Mouse (Mus musculus): ENCODE data around the gene Fam25c.

Gene Fam25c

DNA sequence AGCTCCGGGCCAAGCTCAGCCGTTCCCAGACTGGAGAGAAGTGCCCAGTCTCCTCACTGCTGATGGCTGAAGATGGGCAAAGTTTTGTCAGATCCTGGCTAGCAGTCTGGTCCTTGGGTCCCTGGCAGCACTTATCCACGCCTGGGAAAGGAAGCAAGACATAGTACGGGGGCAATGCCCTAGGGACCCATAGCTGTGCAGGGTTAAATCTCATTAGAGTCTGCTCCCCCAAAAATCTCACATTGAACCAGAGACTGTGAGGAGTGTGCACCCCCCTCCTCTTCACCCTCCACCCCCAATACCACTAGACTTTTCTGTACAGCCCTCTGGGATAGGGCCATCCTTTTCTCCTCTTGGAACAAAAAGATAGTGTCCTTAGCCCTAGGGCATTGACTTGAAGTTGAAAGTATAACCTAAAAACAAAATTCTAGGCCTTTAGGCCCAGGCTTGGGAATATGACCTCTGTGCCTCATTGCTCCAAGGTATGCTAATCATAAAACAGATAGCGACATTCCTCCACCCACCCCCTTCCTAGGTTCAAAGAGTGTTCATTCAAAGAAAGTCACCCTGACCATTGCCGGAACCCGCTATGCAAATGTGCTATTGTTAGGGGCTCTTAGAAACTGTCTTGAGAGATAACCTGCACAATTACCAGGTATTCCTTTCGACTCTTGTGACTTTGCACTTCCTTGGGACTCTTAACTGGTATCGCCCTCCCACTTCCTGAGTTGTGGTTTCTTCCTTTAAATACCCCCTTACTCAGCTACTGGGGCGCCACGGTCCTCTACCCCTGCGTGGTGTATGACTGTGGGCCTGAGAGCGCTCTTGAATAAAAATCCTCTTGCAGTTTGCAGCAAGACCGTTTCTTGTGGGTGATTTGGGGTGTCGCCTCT lies 9.3 kb upstream of the Fam25c start:
- in situ Hi-C loops (cut with MboI, MseI), result loop anchor here (5.0 kb wide), 1 partner anchor 38 kb away; no protein-coding TSS in a partner anchor

DNA sequence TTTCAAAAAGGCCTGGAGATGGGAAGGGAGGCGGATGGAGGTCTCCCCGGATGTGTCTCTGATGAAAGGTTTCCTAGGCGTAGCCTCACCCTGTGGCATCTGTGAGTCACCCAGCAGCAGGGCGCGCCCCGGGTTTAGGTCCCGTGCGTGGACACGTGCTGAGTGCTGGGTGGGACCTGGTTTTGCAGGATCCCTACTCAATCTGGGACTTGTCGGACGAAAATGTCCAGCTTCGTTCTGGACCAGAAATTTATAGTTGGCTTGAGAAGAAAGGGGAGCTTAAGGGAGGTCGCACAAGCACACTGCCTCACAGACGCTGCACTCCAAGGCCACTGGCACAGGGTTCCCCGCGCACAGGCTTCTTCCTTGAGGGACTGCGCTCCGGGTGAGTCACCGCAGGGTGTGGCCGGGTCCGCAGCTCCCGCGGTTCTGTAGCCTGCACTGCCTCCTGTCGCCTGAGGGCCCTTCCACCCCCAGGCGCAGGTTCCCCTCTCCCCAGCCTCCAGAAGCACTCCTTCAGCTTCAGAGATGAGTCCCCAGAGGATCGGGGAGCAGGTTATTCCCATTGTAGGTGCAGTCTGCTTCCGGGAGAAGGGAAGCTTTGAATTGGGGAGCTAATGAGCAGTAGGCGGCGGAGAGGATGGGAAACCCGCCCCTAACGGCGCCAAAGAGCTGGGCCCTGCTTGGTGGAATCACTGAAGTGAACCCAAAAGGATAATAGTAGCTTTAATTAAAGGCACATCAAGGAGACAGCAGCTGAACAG lies 8.4 kb upstream of the Fam25c start:
- in situ Hi-C loops (cut with MboI, MseI), result loop anchor here (5.0 kb wide), 1 partner anchor 39 kb away; no protein-coding TSS in a partner anchor

DNA sequence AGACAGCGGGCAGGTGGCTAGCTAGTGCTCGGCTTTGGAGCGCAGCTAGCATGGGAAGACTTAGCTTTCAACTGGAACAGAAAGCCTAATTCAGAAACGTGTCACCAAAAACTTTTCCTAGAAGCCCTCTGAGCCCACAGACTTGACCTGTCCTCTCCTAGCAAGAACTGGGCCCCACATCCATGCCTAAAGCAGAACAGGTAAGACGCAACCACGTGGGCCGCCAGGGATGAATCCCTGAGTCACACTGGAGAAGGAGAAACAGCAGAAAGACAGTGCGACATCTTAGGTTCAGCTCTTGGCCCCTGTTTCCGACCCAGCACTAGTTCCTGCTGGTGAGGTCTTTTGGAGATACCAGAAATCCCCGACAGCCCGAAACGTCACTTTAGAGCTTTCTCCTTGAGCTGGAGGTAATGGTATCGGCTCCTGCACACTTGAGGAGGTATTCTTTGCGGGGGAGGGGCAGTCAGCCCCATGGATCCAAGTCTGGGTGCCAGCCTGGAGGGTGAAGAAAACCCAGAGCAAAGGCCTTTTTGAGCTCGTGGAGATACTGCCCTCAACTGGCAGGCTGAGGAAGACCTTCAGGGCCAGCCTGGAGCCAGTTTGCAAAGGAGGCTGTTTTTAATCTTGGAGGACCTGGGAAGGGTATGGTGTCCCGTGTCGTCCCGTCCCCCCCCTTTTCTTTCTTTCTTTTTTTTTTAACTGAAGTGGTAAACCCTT lies 7.7 kb upstream of the Fam25c start:
- in situ Hi-C loops (cut with MboI, MseI), result loop anchor here (5.0 kb wide), 1 partner anchor 39 kb away; no protein-coding TSS in a partner anchor

DNA sequence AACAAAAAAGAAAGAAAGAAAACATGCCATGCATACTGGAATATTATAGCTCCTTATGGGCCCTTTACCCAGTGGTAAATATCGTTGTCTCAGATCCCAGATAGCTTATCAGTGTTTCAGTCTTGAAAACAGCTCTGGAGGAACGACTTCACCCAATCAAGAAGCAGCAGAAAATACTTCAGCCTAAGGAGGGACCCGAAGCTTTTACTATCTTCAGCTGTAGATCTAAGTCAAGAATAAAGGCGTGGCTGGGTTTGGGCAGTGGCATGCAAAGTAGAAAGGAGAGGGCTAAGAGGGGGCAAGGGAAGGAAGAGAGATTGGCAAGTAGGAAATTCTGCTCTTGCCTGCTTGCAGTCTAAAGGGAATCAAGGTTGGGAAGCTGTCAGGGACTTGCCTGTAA lies 6.9 kb upstream of the Fam25c start:
- in situ Hi-C loops (cut with MboI, MseI), result loop anchor here (5.0 kb wide), 1 partner anchor 40 kb away; no protein-coding TSS in a partner anchor

DNA sequence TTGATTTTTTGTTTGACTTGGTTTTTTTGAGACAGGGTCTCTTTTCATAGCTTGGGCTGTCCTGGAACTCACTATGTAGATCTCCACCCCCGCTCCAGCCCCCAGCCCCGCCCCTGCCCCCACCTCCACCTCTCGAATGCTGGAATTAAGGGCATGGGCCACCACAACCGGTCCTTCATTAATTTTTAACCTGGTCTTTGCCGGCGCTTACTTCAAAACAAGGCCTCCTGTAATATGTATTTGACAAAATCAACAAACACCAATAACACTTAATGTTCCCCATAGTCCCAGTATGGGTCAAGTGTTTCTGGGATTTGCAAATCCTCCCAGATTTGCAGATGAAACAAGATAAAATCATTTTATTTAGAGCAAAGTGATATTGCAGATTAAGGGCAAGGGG lies 5.0 kb upstream of the Fam25c start:
- in situ Hi-C loops (cut with MboI, MseI), result loop anchor here (5.0 kb wide), 1 partner anchor 42 kb away; no protein-coding TSS in a partner anchor

DNA sequence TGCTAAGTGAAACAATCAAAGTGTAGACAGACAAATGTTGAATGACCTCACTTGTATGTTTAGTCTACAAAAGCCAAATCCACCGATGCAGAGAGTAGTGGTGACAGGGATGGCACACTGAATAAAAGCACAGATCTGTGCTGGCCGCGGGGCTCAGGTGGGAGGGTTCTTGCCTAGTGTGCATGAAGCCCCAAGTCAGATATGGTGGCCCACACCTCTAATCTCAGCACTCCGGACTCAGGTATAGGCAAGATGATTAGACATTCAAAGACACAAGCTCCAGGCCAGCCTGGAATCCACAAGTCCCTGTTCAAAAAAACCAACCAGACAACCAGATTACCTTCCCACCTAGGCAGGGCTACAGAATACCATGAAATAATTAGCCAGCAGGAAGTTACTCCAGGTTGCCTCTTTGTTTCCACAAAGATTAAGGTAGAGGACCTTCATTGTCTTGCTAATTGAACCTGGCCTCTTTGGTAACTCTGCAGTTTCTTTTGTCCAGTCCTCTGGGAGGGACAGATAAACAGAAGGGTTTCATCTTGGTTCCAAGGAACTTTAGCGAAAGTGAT lies 4.5 kb upstream of the Fam25c start:
- in situ Hi-C loops (cut with MboI, MseI), result loop anchor here (5.0 kb wide), 1 partner anchor 43 kb away; no protein-coding TSS in a partner anchor

DNA sequence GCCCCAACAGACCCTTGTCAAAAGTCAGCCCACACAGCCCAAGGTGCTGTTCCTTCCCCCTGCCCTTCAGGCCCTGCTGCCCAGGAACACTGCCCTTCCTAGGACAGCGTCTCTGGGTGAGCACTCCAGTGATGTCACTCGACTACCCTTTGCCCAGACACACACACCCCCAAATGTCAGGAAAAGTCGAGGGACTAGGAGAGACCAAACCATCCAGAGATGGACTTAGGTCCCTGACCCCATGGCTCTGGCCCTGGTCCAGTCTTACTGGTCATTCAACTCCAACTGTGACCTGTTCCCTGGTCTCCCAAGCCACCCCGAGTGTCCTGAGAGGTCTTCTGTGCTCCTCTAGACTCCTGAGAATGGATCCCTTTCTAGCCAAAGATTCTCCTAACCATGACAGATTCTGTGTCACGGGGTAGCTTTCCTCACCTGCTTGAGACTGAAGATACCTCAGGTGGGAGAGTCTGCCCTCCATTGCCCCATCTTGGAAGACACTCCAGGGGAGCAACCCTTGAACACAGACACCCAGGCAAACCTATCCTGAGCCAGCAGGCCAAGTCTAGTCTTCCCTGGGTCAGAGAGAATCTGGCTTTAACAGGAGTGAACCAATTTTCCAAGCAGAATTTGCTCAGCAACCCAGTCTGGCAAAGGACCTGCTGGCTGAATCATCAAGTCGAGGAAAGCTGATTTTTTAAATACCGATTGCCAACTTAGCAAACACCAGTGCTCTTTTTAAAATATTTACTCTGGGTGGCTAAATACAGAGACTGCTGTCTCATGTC lies 2.6 kb upstream of the Fam25c start:
- in situ Hi-C loops (cut with MboI, MseI), result no loop called here

DNA sequence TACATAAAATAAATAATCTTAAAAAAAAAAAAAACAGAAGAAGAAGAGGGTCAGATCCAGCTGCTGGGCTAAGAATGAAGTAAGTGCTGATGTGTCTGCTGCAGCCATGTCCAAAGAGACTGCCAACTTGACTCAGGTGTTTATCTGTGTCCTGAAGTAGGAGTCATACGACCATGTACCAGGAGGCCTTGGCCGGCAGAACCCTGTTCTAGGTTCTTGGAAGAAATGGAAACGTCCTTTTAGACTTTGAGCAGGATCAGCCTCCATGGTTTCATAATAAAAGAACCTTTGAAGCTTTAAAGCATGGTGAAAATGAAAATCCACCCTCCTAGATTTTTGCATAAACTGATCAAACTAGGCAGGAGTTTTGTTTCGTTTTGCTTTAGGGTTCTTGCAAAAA lies 777 bp downstream of the Fam25c start:
- in situ Hi-C loops (cut with MboI, MseI), result no loop called here

DNA sequence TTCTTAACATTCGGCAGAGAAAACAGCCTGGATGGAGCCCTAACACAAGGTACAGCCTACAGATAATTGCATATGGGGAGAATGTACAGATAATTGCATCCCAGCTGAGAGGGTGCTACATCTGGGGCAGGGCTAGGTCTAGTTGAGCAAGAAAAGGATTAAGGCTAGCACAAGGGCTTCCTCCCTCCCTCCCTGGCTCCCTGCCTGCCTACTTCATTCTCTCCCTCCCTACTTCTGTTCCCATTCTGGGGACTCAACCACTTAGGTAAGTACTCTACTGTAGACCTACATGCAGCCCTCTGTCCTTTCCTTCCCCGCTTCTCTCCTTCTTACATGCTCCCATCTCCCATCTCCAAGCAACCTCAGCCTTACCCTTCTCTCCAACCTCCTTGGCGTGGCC lies 1.9 kb downstream of the Fam25c start:
- in situ Hi-C loops (cut with MboI, MseI), result no loop called here

DNA sequence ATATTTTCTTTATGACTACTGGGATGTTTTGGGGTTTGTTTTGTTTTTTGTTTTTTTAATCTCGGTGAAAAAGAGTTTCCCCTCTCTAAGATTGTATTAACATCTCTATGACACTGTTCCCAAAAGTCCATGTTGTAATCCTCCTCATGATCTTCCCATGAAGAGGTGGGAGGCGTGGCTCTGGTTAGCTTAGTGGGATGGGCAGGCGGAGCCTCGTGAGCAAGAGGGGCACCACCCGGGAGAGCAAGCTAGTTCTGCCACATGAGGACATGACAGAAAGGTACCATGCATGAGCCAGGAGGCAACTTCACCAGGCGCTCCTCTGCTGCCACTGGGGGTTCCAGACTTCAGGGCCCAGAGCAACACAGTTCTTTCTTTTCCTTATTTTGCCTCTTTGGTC lies 2.7 kb downstream of the Fam25c start:
- in situ Hi-C loops (cut with MboI, MseI), result no loop called here

DNA sequence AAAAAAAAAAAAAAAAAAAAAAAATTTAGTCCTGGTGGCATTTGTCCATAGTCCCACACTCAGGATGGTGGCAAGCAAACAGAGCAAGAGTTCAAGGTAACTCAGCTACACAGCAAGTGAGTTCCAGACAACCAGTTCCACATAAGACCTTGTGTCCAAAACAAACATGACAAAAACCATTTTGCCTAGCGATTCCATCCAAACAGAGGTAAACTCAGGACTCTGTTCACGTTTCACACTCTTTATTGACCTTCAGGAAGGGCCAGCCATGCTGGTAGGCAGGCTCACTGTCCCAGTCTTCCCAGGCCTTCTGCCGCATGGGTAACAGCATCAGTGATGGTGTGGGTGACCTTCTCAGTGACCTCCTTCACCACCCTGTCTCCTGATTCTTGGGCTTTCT lies 3.6 kb downstream of the Fam25c start:
- in situ Hi-C loops (cut with MboI, MseI), result no loop called here

DNA sequence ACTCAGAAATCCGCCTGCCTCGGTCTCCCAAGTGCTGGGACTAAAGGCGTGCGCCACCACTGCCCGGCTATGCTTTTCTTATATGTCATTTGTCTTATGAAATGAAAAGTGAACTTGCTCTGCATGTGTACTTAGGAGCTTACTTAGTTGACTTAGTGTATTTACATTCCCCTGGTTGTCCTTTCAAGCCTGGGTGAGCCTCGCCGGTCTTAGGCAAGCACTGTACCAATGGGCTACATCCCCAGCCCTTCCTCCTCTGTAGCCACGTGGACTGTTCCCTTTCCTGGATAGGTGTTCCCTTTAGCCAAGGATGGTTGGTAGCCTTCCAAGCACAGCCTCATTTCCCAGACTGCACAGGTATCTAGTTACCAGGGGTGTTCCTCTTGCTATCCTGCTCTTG lies 6.2 kb downstream of the Fam25c start:
- in situ Hi-C loops (cut with MboI, MseI), result no loop called here

DNA sequence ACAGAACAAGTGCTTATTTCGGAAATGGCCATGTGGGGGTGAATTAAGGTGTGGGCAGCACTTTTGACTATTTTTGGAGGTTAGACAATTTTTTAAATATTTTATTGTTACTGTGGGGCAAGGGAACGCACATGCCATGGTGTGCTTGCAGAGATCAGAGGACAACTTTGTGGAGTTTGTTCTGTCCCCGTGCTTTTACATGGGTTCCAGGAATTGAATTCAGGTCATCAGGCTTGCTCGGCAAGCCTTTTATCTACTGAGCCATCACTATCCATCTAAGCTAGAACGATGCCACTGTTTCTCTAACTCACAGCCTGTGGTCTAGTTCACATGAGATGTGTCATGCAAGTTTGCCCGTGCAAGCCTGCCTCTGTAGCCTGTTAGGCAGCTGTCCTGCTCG lies 6.9 kb downstream of the Fam25c start:
- in situ Hi-C loops (cut with MboI, MseI), result no loop called here

DNA sequence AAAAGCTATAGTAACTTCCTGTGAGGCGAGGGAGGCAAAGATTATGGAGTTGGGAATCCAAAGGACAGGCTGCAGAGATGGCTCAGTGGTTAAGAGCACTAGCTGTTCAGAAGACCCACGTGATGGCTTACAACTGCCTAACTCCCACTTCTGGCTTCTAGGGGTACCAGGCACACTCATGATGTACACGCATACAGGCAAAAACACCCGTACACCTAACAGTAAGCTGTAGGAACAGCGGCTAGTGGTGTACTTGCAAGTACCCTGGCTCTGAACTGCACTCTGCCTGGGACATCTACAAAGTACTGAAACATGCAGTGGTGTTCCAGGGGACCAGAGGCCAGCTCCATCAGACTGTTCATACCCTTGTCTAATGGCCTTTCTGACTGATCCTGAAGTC lies 8.1 kb downstream of the Fam25c start:
- in situ Hi-C loops (cut with MboI, MseI), result no loop called here

DNA sequence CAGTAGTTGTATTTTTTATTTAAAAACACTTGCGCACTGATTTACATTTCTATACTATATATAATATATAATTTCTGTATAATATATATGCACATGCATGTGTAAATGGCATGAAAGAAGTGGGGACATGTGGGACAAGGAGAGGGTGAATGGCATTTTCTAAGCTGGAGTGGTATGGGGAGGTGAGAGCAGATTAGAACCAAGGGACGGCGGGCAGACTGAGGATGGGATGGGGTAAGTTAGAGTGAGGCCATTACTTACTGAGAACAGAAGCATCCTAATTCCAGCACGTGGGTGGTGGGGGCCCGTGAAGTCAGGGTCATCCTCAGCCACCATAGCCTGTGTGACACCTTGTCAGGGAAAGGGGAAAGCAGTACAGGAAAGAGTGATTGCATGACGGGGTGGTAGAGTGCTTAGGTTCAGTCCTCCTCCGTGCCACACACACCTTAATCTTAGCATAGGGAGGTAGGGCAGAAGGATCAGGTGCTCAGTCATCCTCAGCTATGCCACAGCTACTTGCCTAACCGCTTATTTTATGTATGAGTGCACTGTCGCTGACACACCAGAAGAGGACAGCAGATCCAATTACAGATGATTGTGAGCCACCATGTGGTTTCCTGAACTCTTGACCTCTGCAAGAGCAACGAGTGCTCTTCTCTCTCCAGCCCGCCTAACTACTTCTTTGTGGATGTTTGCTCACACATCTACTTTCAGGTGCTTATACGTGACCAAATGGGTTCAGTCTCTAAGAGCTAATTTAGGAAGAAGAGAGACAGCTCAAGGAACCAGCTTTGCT lies 9.3 kb downstream of the Fam25c start:
- in situ Hi-C loops (cut with MboI, MseI), result no loop called here

DNA sequence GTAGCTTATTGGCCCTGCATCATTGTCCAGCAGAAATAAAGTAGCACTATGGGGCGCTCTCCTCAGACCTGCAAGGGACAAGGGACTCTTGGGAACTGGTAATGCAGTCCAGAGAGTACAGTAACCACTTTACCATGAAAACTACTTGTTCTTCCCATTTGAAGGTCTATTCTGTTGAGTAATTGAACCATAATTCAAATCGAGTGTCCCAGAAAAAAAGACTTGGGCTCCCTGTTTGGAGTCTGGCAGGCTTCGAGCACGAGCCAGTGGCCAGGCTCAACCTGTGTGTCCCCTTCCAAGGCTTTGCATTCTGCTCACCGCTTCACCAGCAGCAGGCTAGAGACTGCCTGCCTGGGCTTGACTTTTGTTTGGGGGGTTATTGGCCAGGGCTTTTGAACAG lies 10.9 kb downstream of the Fam25c start:
- in situ Hi-C loops (cut with MboI, MseI), result no loop called here

DNA sequence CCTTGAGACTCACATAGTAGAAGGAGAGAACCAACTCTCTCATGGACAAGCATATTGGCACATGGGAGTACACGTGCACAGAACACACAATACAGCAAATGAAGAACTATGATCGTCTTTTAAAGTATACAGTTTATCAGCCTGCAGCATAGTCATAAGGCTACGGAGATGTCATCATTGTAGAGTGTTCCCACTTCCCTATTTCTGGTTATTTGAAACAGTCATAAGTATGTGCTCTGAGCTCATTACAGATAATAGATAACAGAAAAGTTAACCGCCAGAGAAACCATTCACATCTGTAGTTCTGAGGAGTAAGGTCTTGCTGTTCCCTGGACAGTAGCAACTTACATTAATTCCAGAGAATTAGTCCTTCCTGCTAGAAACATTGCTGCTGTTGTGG lies 12.2 kb downstream of the Fam25c start:
- in situ Hi-C loops (cut with MboI, MseI), result no loop called here

DNA sequence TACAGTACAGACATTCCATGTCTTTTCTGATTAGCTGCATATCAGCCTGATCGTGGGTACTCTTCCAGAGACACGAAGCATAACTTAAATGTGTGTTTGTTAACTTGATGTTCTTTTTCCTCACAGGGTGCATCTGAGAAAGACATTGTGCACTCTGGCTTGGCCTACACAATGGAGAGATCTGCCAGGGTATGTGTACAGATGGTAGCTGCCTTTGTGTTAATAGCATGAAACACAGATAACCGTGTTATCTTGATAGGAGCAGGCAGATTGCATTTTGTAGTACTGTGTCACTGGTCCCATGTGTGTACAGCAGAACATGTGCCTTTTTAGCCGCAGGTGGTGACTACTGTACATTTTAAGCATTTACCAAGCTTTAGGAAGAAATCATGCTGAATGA lies 13.2 kb downstream of the Fam25c start:
- in situ Hi-C loops (cut with MboI, MseI), result no loop called here

DNA sequence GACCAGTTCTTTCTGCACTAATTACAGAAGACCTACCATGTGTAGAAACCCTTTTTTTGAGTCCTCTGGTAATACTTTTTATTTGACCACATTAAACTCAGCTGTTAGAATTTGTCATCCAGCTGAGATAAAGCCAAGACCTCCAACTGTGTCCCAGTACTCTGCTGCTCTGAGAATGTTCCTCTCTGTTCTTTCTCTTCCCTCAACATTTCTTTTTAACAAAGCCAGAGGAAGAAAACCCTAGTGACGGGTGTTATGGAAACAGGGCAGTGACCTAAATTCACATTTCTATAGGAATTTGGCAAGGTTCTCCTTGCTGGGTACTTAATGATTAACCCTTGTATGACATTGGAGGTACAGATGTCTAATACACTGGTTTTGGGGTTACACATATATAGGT lies 15.8 kb downstream of the Fam25c start:
- in situ Hi-C loops (cut with MboI, MseI), result no loop called here

DNA sequence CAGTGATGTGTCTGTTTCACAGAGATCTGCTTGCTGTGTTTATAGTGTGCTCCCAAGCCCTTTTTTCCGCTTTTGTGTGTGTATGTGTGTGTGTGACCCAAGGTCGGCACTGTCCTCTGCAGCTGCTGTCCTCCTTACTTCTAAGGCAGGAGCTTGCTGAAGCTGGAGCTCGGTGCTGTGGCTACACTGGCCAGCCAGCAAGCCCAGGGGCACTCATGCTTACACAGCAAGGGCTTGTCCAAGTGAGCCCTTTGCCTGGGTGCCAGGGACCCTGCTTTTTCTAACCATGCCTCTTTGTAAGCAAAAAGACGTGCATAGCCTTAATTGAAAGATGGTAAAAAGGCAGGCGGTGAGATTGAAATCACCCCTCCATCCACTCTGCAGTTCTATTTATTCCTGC lies 22.8 kb downstream of the Fam25c start:
- in situ Hi-C loops (cut with MboI, MseI), result no loop called here
